Mouse (Mus musculus): Measurements from ENCODE around the gene Fam24b. TPM values are rescaled to one million over a fixed set of nuclear protein-coding genes. Genes with fewer than 3 reads are reported as not detected.

Fam24b gene
- total RNA-seq, 4 experiments from 2014 or later: not detected

Other genes starting within 250 kb of the Fam24b start
- gene 4933402N03Rik, start 183.2 kb downstream of the Fam24b start, total RNA-seq (2022): not detected
- not detected for gene 5430419D17Rik, start 155.1 kb downstream of the Fam24b start, total RNA-seq (2022)
- not detected for gene Cuzd1, start 7.2 kb downstream of the Fam24b start, total RNA-seq (2022)
- not detected for gene Fam24a, start 4.3 kb upstream of the Fam24b start, total RNA-seq (2022)
- 10 to 100 TPM; 11.0 to 14.8 (median 12.0) TPM for gene 2310057M21Rik, start 33.2 kb upstream of the Fam24b start, total RNA-seq (2022)
- gene Pstk, start 41.6 kb upstream of the Fam24b start, total RNA-seq (2022): 10 to 100 TPM; 19.4 to 21.4 (median 20.1) TPM
- 10 to 100 TPM; 33.5 to 39.7 (median 35.7) TPM for gene Ikzf5, start 81.0 kb upstream of the Fam24b start, total RNA-seq (2022)
- 100 to 1,000 TPM; 157 to 791 (median 490) TPM for gene Acadsb, start 81.1 kb upstream of the Fam24b start, total RNA-seq (2022)
- gene Hmx3, start 213.4 kb upstream of the Fam24b start, total RNA-seq (2022): not detected
- not detected for gene Hmx2, start 219.3 kb upstream of the Fam24b start, total RNA-seq (2022)
- 10 to 100 TPM; 68.7 to 79.5 (median 71.3) TPM for gene Bub3, start 230.7 kb upstream of the Fam24b start, total RNA-seq (2022)

All from adrenal gland, adult 8-10 months (tissue).